Mouse (Mus musculus): Measurements from ENCODE around the gene Batf2.
"Not testable (repeated sequence)": the region's sequence is repeated elsewhere in the genome, so short reads cannot be mapped to it uniquely, and the experiment has no call there.

Batf2 gene

DNA sequence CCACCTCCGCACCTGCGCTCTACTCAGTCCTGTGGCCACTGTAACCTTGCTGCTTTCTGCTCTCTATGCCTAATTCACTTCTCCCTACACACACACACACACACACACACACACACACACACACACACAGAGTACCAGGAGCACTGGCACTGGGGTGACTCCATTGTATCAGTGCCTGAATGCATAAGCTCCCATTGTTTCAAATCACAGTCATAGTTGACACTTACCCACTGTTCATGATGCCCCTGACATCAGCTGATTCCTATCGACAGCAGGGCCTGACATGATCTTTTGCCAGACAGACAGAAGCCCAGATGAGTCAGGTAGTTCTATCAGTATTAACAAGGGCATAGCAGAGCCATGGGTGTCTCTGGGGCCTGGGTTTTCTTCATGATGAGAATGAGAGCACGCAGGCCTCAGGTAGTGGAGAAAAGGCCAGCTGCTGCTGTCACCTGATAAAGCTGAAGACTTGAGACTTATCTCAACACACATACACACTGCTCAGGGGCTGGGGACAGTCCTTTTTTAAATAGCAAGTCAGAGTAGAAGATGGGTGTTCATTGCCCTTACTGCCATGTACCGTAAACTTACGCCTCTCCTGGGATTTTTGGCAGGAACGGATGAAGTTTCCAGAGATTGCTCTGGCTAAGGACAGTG, 8.5 kb upstream of the Batf2 start:
- no peak for DNase-seq

DNA sequence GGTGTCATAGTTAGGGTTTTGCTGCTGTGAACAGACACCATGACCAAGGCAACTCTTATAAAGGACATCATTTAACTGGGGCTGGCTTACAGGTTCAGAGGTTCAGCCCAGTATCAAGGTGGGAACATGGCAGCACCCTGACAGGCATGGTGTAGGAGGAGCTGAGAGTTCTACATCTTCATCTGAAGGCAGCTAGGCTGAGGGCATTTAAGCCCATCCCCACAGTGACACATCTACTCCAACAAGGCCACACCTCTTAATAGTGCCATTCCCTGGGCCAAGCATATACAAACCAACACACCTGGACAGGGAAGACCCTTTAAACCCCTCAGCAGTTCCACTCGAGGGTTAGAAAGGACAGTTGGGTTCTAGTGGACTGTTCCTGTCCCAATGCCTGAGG, 7.6 kb upstream of the Batf2 start:
- DNase-seq, result not testable (repeated sequence)

DNA sequence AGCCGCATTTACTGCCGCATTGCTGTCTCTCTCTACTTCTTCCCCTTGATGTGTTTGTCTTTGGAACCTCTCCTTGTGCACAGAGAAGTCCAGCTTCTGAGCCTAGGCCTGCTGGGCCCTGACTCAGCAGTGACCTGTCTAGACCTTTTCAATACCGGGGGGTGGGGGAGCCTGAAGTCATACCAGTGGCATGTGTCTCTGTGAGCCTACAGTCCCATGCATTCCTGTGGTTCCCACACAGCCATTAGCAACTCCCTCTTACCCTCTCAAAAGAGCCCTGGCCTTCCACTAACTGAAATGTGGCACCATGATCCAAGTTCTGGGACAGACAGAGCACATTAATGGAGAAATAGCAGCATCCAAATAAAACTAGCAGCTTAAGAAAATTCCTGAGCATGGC, 4.4 kb upstream of the Batf2 start:
- no peak for DNase-seq

DNA sequence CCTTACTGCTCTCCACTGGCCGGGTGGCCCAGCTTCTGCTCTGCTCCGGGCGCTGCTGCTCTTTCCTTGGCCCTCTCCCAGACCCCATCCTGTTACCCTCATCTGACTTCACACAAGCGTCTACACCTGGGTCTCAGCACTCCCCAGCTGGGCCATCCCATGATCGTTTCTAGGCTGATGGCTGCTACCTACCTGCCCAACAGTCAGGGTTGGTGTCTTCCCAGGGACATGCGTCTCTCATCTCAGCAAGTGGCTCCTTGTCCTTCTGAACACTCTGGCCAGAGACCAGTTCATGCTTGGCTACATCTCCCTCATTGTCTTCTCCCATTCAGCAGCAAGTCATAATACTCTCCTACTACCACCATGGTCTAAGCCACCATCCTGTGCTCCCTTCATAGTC, 1.1 kb upstream of the Batf2 start:
- peak; percentile 39 to 48 for DNase-seq

DNA sequence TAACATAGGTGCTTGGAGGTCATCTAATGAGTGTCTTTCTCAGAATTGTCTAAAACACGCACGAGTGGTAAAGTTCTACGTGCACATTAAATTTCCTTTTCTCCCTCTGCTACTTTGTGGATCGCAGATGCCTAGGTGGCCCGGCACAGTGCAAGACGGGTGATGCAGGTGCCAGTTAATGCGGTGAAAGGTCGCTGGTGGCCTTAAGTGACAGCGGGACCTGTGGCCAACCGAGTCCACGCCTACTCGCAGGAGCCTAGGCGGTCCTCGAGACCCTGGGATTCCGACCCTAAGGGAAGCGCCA, 457 bp upstream of the Batf2 start:
- no peak for DNase-seq

DNA sequence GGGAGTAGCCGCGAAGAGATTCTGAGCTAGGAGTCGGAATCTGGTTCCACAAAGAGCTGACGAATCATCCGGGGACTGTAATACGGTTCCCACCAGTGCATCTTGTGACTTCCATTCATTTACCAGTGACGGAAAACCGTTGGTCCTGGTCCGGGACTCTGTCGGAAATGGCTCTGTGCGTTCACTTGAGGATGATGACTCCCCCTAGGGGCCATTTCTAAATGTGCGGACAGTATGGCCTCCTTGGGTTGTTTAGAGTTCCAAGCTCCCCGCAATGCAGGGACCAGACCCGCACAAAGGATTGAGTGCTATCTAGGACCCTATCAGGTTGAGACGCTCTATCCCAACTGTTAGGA, 589 bp downstream of the Batf2 start, which contains the start of gene Arl2:
TSS of gene Arl2 (minus strand) at position 155 of the 356 bp plus-strand sequence.
- peak; percentile 85 to 86 for DNase-seq

DNA sequence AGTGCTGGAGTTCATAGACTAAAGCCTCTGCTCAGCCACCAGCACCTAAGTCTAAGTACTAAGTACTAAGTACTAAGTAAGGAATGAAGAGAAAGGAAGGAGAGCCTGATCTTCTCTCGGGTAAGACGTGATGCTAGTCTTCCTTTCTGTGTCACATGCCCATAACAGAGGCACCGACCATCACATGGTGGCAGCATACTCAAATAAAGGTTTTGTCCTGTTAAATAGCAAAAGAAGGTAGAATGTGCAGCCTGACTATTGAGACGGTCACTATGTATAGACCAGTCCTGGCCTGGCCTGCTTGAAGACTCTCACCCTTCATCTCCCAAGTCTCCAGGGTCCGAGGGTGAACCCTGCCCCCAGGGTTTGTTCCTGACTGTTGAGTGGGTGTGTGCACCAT, 4.1 kb downstream of the Batf2 start:
- DNase-seq, result no peak

DNA sequence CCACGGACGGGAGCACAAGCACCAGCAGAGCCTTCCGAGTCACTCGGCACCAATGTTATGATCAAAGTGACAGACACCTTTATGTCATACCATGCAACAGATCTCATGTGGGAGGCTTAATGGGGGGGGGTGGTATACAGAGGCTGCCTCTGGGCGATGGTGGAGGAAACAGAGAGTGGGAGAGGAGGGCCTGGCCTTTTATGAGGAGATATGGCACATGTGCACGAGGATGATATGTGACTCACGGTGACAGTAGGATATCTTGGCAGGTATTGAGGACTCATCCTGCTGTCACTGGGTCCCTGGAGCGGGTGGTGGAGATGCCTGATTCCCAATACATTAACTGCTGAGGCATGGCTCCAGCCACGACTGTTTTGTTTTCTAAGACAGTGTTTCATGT, 14.4 kb downstream of the Batf2 start:
- DNase-seq, result no peak

DNA sequence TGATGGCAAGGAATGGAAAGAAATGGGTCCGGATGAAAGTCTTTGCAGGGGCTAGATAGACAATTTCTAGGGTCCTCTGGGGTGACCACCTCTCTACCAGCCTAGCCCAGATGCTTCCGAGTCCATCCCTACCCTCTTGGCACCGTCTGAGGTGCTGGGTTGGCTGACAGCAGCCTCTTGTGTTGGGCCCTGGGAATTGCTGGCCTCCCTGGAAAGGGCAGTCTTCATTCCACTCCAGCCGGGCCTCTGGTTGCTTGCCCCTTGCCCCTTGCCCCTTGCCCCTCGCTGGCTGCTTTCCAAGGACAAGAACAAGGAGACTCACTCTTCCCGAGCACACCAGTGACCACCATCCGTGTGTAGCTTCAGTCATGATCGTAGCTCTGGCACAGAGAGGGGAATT, 15.6 kb downstream of the Batf2 start:
- DNase-seq, result no peak

DNA sequence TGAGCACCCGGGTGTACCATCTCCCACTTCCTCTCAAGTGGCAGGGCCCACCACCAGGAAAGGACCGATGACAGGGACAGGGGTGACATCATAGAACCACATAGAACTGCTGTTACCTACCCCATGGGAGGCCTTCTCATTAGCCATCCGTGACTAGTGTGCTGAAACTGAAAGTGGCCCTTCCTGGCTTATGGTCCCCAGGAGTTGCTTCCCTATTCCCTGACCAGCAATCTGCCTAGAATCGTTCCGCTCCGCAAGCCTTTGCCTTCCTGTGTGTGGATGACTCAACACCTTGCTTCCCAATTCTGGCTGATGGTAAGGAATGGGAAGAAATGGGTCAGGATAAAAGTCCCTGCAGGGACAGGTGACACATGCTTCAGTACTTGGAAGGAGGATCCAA, 16.4 kb downstream of the Batf2 start:
- peak; percentile 31 to 36 for DNase-seq

DNA sequence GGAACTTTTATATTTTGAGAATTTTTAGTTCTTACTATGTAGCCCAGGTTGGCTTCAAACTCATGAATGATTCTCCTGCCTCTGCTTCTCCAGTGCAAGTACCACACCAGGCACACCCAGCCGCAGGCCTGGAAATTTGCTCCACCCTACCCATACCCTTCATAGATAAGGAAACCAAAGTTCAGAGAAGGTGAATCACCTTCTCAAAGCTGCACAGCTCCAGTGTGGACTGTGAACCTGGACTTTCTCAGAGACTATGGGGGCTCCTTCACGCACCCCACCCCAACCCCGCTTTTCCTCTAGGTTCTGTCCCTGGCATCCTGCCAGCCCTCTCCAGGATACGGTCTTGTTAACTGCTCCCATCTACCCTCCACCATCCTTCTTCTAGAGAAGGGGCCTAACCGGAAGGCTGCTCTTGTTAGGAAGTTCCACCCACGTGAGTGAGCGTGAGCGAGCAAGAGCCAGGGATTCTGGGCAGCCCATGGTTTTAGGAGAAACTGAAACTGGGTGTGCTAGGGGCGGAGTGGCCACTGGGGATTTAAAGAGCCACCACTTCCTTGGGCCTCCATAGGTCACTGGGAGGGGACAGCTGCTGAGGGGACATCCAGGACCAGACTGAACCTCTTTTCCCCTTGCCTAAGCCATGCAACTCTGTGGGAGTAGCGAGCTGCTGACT, 23.2 kb downstream of the Batf2 start:
- no peak for DNase-seq

DNA sequence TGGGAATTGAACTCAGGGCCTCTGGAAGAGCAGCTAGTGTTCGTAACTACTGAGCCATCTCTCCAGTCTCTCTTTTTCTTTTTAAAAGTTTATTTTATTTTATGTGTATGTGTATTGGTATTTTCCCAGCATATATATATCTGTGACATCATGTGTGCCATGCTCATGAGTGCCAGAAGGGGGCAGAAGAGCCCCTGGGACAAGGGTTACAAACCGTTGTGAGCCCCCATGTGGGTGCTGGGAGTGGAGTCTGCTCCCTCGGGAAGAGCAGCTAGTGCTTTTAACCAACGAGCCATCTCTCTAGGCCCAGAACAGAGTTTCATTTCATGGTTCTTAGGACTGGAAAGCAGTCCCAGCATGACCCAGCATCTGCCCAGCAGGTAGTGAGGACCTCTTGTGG, 26.0 kb downstream of the Batf2 start:
- no peak for DNase-seq

DNA sequence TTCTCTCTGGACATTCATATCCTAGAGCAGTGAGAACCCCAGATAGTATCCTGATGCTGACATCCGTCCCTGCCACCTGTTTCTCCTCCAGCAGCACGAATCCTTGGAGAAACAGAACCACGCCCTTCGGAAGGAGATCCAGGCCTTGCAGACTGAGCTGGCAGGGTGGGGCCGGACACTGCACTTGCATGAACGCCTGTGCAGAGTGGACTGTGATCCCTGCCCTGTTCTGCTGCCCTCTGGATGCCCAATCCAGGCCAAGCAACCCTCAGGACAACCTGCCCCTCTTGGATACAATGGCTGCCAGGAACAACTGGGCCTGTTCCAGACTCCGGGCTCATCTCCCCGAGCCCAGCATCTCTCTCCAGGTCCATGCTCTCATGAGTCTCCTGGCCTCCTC, 30.4 kb downstream of the Batf2 start:
- no peak for DNase-seq

DNA sequence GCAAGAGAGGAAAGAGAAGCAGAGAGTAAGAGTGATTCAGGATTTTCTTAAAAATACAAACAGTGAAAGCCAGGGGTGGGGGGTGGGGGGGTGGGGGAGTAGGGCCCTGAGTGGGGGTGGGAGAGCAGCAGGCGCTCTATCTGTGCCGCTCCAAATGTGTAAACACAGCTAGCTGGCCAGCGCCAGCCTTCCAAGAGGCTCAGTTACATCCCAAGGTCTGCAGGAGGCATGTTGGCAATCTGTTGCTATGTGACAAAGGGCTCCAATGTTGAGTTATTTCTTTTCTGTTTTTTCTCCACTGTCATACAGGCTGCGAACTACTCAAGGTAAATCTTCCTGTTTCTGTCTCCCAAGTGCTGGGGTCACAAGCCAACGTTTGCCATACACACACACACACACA, 34.0 kb downstream of the Batf2 start:
- peak in 1 of 2 experiments; percentile 32 for DNase-seq

DNA sequence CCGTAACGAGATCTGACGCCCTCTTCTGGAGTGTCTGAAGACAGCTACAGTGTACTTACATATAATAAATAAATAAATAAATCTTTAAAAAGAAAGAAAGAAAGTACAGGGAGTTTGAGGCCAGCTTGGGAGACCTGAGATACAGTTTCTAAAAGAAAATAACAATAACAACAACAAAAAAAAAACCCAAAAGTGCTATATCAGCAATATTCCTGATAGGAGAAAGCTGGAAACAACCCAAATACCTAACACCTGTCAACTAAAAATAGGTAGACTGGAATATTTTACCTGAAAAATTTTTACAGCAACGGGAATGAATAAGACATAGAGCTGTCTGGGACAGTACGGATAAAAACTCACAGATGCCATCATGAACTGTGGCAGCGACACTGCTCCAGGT, 38.0 kb downstream of the Batf2 start:
- no peak for DNase-seq

DNA sequence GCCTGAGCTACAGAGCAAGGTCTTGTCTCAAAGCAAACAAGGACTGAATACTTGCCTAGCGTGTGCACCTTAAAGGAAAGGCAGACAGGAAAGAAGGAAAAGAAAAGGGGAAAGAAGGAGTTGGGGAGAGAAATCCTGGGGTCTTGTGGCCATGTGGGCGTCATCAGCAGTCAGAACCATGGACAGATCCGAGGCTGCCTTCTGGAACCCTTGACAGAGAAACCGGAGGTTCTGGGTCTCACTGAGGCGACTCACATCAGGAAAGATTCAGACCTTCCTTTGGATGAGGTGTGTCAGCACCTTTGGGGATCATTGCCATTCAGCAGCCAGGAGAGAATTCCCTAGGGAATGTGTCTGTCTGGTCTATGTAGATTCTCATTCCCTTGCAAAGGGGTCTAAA, 40.8 kb downstream of the Batf2 start:
- no peak for DNase-seq

DNA sequence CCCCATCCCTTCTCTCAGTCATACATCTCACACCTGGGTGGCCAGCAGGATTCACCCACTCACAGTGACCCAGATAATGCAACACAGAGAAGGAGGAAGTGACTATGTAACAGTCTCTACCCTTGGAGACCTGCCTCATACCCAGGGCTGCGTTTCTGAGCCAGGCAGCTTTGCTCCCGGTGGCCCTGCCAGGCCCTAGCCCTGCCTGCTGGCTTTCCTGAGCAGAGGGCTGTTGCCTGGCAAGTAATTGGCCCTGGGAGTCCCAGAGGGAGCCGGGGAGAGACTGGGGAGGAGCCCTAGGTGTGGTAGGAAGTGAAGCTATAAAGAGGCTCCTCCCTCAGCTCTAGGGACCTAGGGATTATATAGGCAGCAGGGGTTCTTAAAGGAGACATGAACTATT, 41.8 kb downstream of the Batf2 start:
- DNase-seq, result peak; percentile 57 to 68

DNA sequence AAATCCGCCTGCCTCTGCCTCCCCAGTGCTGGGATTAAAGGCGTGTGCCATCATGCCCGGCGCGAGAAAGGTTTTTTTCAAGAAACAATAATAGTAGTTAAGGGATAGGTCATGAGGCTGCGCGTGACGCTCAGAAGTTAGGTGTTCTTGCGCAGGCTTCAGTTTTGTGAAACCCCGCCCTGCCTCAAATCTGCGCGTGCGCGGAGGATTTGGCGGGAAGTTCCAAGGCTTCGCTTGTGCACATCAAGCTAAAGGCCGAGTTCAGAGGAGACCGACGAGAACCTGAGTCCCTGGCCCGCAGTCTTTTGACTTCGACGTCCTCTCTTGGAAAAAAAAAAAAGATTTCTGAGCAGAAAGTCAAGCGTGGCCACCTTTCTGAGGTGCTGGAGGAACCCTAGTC, 43.3 kb downstream of the Batf2 start, which contains the start of gene Majin:
TSS of gene Majin (plus strand) at position 258 of the 400 bp plus-strand sequence.
- no peak for DNase-seq

DNA sequence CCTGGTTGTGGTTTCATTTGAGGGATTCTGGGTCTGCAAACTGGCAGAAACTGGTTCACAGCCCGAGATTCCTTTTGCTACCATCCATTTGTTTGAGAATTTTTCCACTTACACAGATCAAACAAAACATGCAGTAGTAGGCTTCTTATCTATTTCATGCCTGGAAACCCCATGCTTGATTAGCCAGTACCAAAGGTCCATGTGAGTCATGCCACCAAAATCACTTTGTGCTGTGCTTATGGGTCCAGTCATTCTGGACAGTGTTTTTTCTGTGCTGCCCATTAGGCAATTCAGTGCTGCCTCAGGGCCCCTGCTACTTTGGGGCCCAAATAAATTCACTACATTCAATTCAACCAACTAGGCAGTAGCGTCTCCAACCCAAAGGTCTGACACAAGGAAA, 63.5 kb downstream of the Batf2 start:
- no peak for DNase-seq

DNA sequence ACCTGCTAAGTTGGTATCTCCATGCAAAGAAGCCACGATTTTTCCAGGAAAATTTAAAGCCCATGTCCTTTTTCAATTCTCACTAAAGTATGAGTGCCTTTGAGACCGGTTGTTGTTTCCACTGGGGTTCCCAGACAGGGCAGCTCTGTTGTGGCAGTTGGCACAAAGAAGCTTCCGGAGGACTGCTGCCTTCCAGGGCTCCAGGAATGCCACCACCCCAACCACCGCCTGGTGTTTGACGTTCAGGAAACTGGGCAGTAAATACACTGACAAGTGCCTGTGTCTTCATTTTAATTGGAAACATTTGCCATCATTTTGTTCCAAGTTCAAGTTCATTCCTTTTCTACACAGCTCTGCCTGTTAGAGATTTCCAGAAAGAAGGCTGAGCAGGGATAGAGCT, 65.9 kb downstream of the Batf2 start:
- DNase-seq, result no peak

DNA sequence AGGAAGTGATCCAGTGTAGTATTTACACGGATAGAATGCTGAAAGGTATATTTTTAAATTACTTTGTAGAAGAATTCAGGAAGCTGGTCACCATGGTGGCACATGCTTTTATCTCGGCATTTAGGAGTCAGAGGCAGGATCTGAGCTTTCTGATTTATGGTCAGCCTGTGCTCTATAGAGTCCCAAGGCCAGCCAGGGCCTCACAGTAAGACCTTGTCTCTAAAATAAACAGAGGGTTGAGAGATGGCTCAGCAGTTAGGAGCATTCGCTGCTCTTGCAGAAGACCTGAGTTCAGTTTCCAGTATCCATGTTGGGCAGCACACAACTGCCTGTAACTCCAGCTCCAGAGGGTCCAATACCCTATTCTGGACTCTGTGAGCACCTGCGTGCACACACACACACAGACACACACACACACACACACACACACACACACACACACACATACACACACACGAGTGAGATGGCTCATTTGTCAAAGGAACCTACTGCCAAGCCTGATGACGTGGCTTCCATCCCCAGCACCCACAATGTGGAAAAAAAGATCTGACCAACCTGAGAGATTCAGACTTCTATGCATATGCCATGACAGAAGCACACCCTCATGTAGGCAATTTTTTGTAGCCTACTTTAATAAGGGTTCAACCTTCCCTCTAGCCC, 75.4 kb downstream of the Batf2 start:
- DNase-seq, result no peak

DNA sequence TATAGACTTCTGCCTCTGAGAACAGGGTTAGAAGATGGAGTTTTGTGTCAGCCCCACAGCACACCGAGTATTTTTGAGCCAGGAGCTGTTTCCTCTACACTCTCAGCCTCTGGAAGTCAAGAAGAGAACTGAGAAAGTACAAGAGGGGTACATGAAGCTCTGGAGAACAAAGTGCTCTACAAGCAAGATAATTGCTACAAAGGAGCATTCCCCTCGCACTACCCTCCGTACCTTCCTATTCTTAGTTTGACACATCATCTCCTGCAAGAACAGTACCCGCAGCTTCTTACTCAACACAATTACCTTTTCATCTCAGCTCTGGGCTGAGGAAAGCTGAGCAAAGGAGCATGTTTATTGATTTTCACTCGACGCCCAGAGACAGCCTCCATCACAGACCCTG, 77.8 kb downstream of the Batf2 start:
- DNase-seq, result no peak
